Mouse (Mus musculus): ENCODE data around the gene Gm4070. TPM values are rescaled to one million over a fixed set of nuclear protein-coding genes. Genes with fewer than 3 reads are reported as not detected.
"Not testable (repeated sequence)": the region's sequence is repeated elsewhere in the genome, so short reads cannot be mapped to it uniquely, and the experiment has no call there.

Gm4070 gene
- total RNA-seq (2021), result 1 to 10 TPM; 2.3 to 6.4 TPM
- long read RNA-seq, experiment 1, partial matches to known transcripts, result 0 of 2 reads
- long read RNA-seq, experiment 1, other reads (novel, unspliced or antisense), result 2 of 2 reads
- long read RNA-seq, experiment 2, partial matches to known transcripts, result 0 of 2 reads
- long read RNA-seq, experiment 2, other reads (novel, unspliced or antisense), result 1 of 2 reads

DNA sequence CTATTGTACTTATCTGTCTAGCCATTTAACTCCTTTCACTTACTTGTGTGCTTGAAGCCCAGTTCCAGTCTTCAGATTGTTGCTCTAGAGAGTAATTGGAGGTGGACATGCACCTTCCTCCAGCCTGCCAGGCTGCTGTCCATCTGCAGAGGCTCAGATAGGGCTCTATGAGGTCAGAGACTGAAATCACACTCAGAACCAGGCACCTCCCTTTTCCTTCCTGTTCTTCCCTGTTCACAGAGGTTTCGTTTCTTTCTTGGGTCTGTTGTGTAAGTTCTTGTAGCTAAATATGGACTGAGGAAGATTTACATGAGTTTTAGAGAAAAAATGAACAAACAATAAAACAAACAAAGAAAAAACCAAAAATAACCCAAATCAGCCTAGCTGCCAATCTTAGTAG is at the start of gene Gm4070:
Gene Gm4070, minus strand, starts transcription at position 156 of the 400 bp plus-strand sequence.
- H3K27ac ChIP-seq; intact Hi-C loops (cut with DNase I); H3K4me3 ChIP-seq; DNase-seq: not testable (repeated sequence)

- H3K27ac ChIP-seq; intact Hi-C loops (cut with DNase I); DNase-seq; H3K4me3 ChIP-seq: not testable (repeated sequence)
Observed at GRCm38 (mm10) chr7:105954540-105954939, 773 bp upstream of the Gm4070 start.

GRCm38 (mm10) chr7:105952408-105952807 is 1.4 kb downstream of the Gm4070 start:
- H3K27ac ChIP-seq; intact Hi-C loops (cut with DNase I); H3K4me3 ChIP-seq; DNase-seq: not testable (repeated sequence)

- H3K4me3 ChIP-seq; H3K27ac ChIP-seq; DNase-seq; intact Hi-C loops (cut with DNase I): not testable (repeated sequence)
Observed at GRCm38 (mm10) chr7:105945238-105945637, 8.5 kb downstream of the Gm4070 start.

GRCm38 (mm10) chr7:105932132-105932531 is 21.6 kb downstream of the Gm4070 start:
- H3K27ac ChIP-seq; H3K4me3 ChIP-seq; intact Hi-C loops (cut with DNase I); DNase-seq: not testable (repeated sequence)

GRCm38 (mm10) chr7:105883588-105884336 is 70.0 kb downstream of the Gm4070 start:
- DNase-seq; H3K27ac ChIP-seq; H3K4me3 ChIP-seq; intact Hi-C loops (cut with DNase I): not testable (repeated sequence)

DNA sequence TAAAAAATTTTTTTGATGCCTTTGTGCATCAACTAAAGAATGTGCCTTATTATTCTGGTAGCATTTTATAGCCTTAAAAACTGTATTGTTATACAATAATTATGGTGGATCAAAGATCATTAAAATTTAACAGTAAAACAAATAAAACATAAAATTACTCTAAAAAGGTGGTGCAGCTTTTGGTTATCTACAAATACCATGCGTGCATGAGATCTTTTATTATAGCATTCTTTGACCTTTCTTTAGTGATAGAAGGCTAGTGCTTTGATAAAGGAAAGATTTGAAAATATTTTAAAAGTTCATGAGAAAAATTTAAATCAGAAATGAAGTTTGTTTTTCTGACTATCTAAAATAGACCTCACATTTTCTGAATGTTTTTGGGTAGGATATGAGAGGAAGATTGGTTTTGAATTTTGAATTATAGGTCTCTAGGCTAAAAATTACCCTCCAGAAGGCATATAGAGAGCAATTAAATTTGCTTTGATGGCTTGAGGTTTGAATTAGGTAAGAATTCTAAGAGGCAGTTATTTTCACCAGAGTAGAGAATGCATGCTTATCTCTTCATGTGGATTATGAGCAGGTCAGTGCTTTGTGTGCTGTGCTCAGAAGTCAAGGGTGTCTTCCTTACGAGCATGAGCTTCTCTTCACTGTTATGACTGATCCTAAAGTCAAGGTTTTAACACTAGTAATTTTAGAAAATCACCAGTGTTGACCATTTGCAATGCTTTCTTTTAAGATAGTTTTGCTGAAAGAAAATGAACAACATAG is 73.9 kb downstream of the Gm4070 start:
- DNase-seq; intact Hi-C loops (cut with DNase I); H3K4me3 ChIP-seq; H3K27ac ChIP-seq: not testable (repeated sequence)

DNA sequence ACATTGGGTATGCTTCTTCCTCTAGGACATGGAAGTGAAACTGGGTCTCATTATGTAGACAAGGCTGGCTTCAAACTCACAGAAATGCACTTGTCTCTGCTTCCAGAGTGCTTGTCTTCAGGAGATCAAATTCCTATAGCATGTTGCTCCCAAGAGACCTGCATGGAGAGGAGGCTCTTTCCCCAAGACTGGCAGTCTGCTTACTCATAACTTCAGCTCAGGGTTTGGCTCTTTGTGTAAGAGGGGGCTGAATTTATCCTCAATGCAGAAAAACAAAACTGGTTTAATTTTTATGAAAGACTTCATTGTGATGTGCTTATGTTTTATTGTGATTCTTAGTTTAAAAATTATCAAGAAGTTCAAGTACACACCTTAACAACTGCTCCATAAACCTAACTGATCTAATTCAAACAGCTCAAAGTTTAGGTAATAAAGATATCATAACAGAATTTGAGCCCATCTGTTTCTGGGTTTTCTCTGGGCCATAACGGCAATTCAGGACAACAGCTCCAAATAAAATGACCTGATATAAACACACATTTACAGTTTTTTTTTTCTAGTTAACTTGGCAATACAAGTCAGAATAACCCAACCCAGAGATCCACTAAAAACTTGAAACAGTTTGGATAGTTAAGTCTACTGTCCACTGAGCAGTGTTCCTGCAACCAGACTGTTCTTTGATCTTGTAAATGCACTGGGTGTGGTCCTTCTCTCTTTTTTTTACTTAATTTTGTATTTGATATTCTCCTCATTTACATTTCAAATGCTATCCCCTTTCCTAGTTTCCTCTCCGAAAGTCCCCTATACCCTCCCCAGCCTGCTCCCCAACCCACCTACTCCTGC is 97.8 kb downstream of the Gm4070 start:
- H3K27ac ChIP-seq; H3K4me3 ChIP-seq; intact Hi-C loops (cut with DNase I): not testable (repeated sequence)

More for the DNA sequence above, 97.8 kb downstream of the Gm4070 start:
- not testable (repeated sequence) for DNase-seq

Other genes starting within 250 kb of the Gm4070 start
- gene Ilk, start 217.4 kb downstream of the Gm4070 start, total RNA-seq (2021), result 10 to 100 TPM; 41.8 to 49.1 TPM
- gene Rrp8, start 216.6 kb downstream of the Gm4070 start, total RNA-seq (2021), result 10 to 100 TPM; 12.2 to 12.3 TPM
- 100 to 1,000 TPM in 1 of 2 experiments, 10 to 100 TPM in 1; 78.6 to 100 TPM for gene Taf10, start 209.6 kb downstream of the Gm4070 start, total RNA-seq (2021)
- gene Tpp1, start 201.7 kb downstream of the Gm4070 start, total RNA-seq (2021), result 10 to 100 TPM; 42.3 to 45.8 TPM
- 1 to 10 TPM; 2.1 to 5.0 TPM for gene Dchs1, start 166.3 kb downstream of the Gm4070 start, total RNA-seq (2021)
- gene Mrpl17, start 142.9 kb downstream of the Gm4070 start, total RNA-seq (2021), result 100 to 1,000 TPM; 108 to 112 TPM